Mouse (Mus musculus): ENCODE measurements around the gene Irak1.

DNA sequence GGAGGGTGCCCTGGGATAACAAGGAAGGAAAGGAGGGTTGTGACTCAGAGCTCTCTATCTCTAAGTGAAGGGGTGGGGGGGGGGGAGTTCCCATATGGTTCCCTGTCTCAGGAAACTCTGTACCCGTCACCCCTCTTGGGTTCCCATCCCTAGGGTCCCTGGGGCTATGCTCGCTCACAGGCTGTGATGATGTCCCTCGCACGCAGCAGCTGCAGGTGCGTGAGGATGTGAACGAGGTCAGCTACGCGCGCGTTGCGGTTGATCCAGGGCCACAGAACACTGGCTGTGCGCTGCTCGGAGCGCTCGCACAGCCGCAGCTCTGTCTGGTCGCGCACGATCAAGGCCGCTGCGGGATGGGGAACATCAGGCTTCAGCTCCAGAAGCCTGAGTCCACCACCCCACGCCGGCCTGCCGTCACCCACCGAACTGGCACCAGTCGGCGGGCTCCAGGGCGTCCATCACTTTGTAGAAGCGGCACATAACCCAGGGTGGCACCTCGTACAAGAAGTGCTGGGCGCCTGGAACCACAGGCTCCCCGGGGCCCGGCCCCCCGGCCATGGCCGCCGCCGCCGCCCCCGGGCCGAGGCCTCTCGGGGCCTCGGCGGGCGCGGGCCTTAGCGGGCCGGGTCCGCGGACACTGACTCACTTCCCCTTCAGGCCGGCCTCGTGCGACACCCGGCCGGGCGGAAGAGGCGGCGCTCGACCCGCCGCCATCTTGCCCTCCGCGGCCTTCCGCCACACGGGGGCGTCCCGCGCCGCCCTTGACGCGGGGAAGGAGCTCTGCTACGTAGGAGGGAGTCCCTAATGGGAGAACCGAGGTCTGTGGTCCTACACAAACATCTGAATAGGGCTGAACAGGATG lies at the start of gene Irak1:
- TF ChIP-seq CTCF (IDR thresholded peaks at IDR 0.05; ENCODE audit: low read depth, low read length) (peak; percentile 33; the same call in 1 of the 2 replicates), GATA1 (IDR thresholded peaks at IDR 0.05; ENCODE audit: borderline replicate concordance, low read length) (no peak)
